Mouse (Mus musculus): ENCODE results near the gene Kif18b. TPM values are rescaled to one million over a fixed set of nuclear protein-coding genes. Genes with fewer than 3 reads are reported as not detected.

Gene Kif18b
- polyA plus RNA-seq, 1 experiment from 2014 or later = 13.0 TPM

- Histone ChIP-seq H3K4me3 (no peak overlapping the region), H3K36me3 (replicated peaks) (no peaks in the 10 kb centered on the region), H3K27ac (replicated peaks) (no peak overlapping the region), H3K9me3 (no peaks in the 10 kb centered on the region), H3K27me3 (replicated peaks; ENCODE audit: low read depth, poor library complexity, severe bottlenecking) (peaks cover 65% of the 10 kb centered on the region), H3K4me1 (peaks cover 16% of the 10 kb centered on the region)
- WGBS = 72% methylated on average over 5 of the region's 5 CpGs
- no peak for DNase-seq (ENCODE audit: low spot score)
Measured at GRCm38 (mm10) chr11:102890096-102890495, 34.8 kb downstream of the Kif18b start.

- Histone ChIP-seq H3K27me3 (replicated peaks; ENCODE audit: low read depth, poor library complexity, severe bottlenecking) (peaks cover 53% of the 10 kb centered on the region), H3K4me3 (no peak overlapping the region), H3K4me1 (peaks cover 10% of the 10 kb centered on the region), H3K36me3 (replicated peaks) (no peaks in the 10 kb centered on the region), H3K27ac (replicated peaks) (no peak overlapping the region), H3K9me3 (no peaks in the 10 kb centered on the region)
- DNase-seq (ENCODE audit: low spot score) = no peak
- WGBS = 58% methylated on average over 3 of the region's 3 CpGs
Measured at GRCm38 (mm10) chr11:102888135-102888534, 36.8 kb downstream of the Kif18b start.

DNA sequence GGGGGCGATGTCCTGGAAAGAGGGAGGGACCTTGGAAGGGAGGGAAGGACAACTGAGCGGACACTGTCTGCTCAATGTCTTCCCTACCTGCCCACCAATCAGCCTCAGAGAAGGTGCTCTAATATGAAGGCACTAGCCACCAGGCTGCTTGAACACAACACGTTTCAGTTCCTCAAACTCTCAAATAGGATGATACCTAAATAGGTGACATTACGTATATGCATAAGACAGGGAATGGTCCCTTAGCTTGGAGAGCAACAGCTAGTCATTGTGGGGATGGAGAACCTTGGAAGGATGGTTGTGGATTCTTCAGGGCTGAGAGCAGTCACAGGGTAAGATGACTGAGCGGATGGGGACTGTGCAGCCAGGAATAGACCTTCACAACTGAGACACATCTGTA lies 37.5 kb downstream of the Kif18b start:
- no peak for DNase-seq (ENCODE audit: low spot score)
- Histone ChIP-seq H3K4me1 (peaks cover 7% of the 10 kb centered on the region), H3K9me3 (no peaks in the 10 kb centered on the region), H3K4me3 (no peak overlapping the region), H3K27ac (replicated peaks) (no peak overlapping the region), H3K27me3 (replicated peaks; ENCODE audit: low read depth, poor library complexity, severe bottlenecking) (peaks cover 51% of the 10 kb centered on the region), H3K36me3 (replicated peaks) (no peaks in the 10 kb centered on the region)
- 88% methylated on average over 5 of the region's 5 CpGs for WGBS

- no peak within 1 kb of the TSS for H3K27ac ChIP-seq (replicated peaks)
- H3K27me3 ChIP-seq (replicated peaks; ENCODE audit: low read depth, poor library complexity, severe bottlenecking) = peaks cover 30% of the 10 kb centered on the region
- no peak within 1 kb of the TSS for H3K4me3 ChIP-seq
- WGBS = 65% methylated on average over 10 of the region's 10 CpGs
- H3K4me1 ChIP-seq = peaks cover 18% of the 10 kb centered on the region
- H3K36me3 ChIP-seq (replicated peaks) = no peaks in the 10 kb centered on the region
- DNase-seq (ENCODE audit: low spot score) = no peak
- H3K9me3 ChIP-seq = no peaks in the 10 kb centered on the region
Measured at GRCm38 (mm10) chr11:102884616-102885219, 40.2 kb downstream of the Kif18b start, which contains the start of gene Fam187a. TSS of gene Fam187a (plus strand) at chr11:102885169.

DNA sequence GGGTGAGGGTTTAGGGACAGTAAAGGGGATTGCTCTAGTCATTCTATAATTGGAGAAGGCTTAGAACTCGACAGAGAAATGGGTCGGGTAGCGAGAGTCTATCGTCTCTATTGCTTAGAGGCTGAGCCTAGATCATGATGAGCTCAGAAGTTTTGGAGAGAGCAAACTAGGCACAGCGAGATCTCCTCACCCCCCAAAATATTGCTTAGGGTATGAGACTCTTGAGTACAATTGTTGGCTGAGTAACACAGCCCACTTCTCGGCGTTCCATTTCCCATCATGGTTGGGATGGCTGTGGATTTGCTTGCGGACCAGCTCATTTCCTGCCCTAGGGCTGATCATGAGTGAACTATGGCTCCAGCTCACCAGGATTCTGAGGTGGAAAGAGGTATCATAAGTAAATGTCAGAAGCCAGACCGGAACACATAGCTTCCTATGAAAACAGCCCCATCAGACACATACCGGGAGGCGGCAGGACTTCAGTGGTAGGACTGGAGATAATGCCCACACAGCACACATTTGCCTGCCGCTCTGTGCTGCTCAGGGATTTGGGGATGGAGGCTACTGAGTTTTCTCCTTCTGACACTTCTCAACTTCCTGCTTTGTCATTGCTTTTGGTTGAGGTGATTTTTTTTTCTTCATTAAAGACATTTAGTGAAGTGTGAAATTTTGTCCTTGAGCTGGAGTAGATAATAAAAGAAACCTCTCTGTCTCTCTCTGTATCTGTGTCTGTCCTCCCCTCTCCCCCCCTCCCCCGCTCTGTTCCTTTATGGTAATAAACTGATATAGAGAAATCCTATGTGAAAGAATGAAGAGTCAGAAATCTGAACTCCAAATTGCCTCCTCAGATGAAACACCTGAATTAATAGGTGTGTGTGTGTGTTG lies 43.4 kb downstream of the Kif18b start:
- Histone ChIP-seq H3K9me3 (no peaks in the 10 kb centered on the region), H3K36me3 (replicated peaks) (peaks cover 15% of the 10 kb centered on the region), H3K27me3 (replicated peaks; ENCODE audit: low read depth, poor library complexity, severe bottlenecking) (peaks cover 19% of the 10 kb centered on the region; the same call in 1 of the 2 replicates), H3K27ac (replicated peaks) (peak overlapping the region; percentile 97), H3K4me3 (peak overlapping the region; percentile 72), H3K4me1 (peaks cover 19% of the 10 kb centered on the region)
- WGBS = 16% methylated on average over 13 of the region's 13 CpGs
- no peak for DNase-seq (ENCODE audit: low spot score)

GRCm38 (mm10) chr11:102880585-102881313 lies 44.2 kb downstream of the Kif18b start, which contains the start of the genes Eftud2 and Ccdc103:
TSS of gene Eftud2 (minus strand) at chr11:102880985.
TSS of gene Ccdc103 (plus strand) at chr11:102881204.
- H3K27me3 ChIP-seq (replicated peaks; ENCODE audit: low read depth, poor library complexity, severe bottlenecking) = peaks cover 13% of the 10 kb centered on the region; the same call in 1 of the 2 replicates
- H3K27ac ChIP-seq (replicated peaks) = peak within 1 kb of the TSS; percentile 97
- H3K4me3 ChIP-seq = peak within 1 kb of the TSS; percentile 72
- H3K4me1 ChIP-seq = peaks cover 19% of the 10 kb centered on the region
- peaks cover 23% of the 10 kb centered on the region for H3K36me3 ChIP-seq (replicated peaks)
- WGBS = under 1% methylated on average over 62 of the region's 62 CpGs
- H3K9me3 ChIP-seq = no peaks in the 10 kb centered on the region
- DNase-seq (ENCODE audit: low spot score) = peak; percentile 92

DNA sequence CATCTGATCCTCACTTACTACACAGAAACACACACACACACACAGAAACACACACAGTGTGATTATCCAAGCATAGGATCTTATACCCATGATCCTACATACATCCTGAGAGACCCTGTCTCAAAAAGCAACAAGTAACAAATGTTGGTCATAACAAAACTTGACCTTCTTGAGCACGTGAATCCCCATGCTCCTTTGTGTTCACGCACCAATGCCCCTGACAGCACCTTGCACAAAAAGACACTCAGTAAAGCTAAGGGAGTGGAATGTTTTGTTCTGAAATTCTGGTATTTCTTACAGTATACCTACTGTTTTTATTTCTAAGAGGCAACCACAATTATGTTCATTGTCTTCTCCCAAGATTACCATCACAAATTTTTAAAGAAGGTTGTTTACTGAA lies 45.4 kb downstream of the Kif18b start:
- no peak for DNase-seq (ENCODE audit: low spot score)
- Histone ChIP-seq H3K27ac (replicated peaks) (no peak overlapping the region), H3K36me3 (replicated peaks) (peaks cover 35% of the 10 kb centered on the region), H3K27me3 (replicated peaks; ENCODE audit: low read depth, poor library complexity, severe bottlenecking) (peaks cover 13% of the 10 kb centered on the region; the same call in 1 of the 2 replicates), H3K4me3 (peak overlapping the region; percentile 72), H3K9me3 (no peaks in the 10 kb centered on the region), H3K4me1 (peaks cover 19% of the 10 kb centered on the region)
- WGBS = 75% methylated on average over 2 of the region's 2 CpGs

GRCm38 (mm10) chr11:102874801-102875334 lies 50.1 kb downstream of the Kif18b start:
- Histone ChIP-seq H3K27ac (replicated peaks) (no peak overlapping the region), H3K4me1 (peaks cover 10% of the 10 kb centered on the region), H3K9me3 (no peaks in the 10 kb centered on the region), H3K4me3 (no peak overlapping the region), H3K36me3 (replicated peaks) (peaks cover 73% of the 10 kb centered on the region), H3K27me3 (replicated peaks; ENCODE audit: low read depth, poor library complexity, severe bottlenecking) (no peaks in the 10 kb centered on the region)
- no peak for DNase-seq (ENCODE audit: low spot score)
- 90% methylated on average over 7 of the region's 7 CpGs for WGBS

DNA sequence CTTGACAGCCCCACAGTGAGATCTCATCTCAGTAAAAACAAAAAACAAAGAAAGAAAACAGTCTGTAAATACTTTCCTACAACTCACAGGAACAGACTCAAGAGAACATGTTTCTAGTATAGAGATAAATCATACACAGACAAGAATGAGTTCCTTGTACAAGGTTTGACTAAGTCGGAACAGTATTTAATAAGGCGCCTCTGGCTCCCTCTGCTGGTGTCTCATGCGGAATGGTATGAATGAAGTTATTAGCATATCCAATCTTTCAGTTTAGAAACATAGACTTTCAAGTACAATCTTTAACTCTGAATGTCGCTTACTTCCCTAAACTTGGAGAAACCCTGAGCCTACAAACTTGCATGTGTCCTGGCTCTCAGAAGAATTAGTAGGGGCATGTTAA lies 60.7 kb downstream of the Kif18b start:
- 56% methylated on average over 4 of the region's 4 CpGs for WGBS
- peak; percentile 72 for DNase-seq (ENCODE audit: low spot score)
- no peaks in the 10 kb centered on the region for H3K4me1 ChIP-seq
- peaks cover 100% of the 10 kb centered on the region for H3K36me3 ChIP-seq (replicated peaks)
- H3K4me3 ChIP-seq = no peak overlapping the region
- H3K27me3 ChIP-seq (replicated peaks; ENCODE audit: low read depth, poor library complexity, severe bottlenecking) = no peaks in the 10 kb centered on the region
- no peak overlapping the region for H3K27ac ChIP-seq (replicated peaks)
- H3K9me3 ChIP-seq = no peaks in the 10 kb centered on the region

DNA sequence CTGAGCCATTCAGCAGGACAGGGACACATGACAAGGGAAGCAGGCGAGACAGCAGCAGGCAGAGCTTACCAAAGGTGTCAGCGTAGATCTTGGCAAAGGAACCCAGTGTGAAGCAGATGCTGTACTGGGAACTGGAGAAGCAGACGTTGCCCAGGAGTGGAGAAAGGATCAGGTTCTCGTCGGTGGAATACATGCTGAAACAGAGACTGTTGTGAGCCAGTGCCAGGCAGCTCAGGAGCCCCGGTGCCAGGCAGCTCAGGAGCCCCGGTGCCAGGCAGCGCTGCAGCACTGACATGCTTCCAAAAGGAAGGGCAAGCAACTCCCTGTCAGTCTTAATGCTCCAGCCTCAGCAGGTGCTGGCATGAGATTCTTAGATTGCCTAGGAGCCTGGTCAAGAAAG lies 65.0 kb downstream of the Kif18b start:
- no peaks in the 10 kb centered on the region for H3K27me3 ChIP-seq (replicated peaks; ENCODE audit: low read depth, poor library complexity, severe bottlenecking)
- DNase-seq (ENCODE audit: low spot score) = no peak
- 94% methylated on average over 8 of the region's 8 CpGs for WGBS
- H3K27ac ChIP-seq (replicated peaks) = no peak overlapping the region
- H3K36me3 ChIP-seq (replicated peaks) = peaks cover 100% of the 10 kb centered on the region
- no peaks in the 10 kb centered on the region for H3K9me3 ChIP-seq
- H3K4me1 ChIP-seq = peaks cover 24% of the 10 kb centered on the region
- H3K4me3 ChIP-seq = no peak overlapping the region

- Histone ChIP-seq H3K36me3 (replicated peaks) (peaks cover 100% of the 10 kb centered on the region), H3K4me3 (no peak overlapping the region), H3K27ac (replicated peaks) (no peak overlapping the region), H3K27me3 (replicated peaks; ENCODE audit: low read depth, poor library complexity, severe bottlenecking) (no peaks in the 10 kb centered on the region), H3K9me3 (no peaks in the 10 kb centered on the region), H3K4me1 (peaks cover 24% of the 10 kb centered on the region)
- WGBS = 91% methylated on average over 11 of the region's 11 CpGs
- no peak for DNase-seq (ENCODE audit: low spot score)
Measured at GRCm38 (mm10) chr11:102858951-102859350, 66.0 kb downstream of the Kif18b start.

DNA sequence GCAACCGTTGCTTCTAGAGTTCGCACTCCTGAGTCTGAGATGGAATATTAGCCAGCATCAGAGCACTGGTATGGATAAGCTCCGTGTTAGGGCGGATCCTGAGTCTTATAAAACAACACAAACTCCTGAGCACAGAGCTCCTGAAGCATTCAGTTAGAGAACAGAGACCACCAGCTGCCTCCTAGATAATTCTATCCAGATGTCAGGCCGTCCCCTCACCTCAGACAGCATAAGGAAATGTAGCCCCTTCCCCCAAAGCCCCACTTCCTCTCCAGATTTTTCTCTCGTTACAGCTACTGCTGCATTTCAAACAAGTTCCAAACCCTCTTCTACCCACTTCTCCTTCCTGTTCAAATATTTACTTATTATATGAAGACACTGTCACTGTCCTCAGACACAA lies 69.0 kb downstream of the Kif18b start:
- Histone ChIP-seq H3K4me3 (no peak overlapping the region), H3K36me3 (replicated peaks) (peaks cover 100% of the 10 kb centered on the region), H3K9me3 (no peaks in the 10 kb centered on the region), H3K4me1 (peaks cover 24% of the 10 kb centered on the region), H3K27me3 (replicated peaks; ENCODE audit: low read depth, poor library complexity, severe bottlenecking) (no peaks in the 10 kb centered on the region), H3K27ac (replicated peaks) (peak overlapping the region; percentile 57)
- DNase-seq (ENCODE audit: low spot score) = peak; percentile 64
- 56% methylated on average over 6 of the region's 6 CpGs for WGBS
